Mouse (Mus musculus) forebrain, postnatal 0 days (tissue): ENCODE results near the gene Arnt2. TPM values are rescaled to one million over a fixed set of nuclear protein-coding genes. Genes with fewer than 3 reads are reported as not detected.

ENCODE experiments used
- ATAC-seq: fragments of 200-750 bp; cut with Nextera tagmentation; 2 replicates; pipeline ENCODE4 v1.8.0; 2017; ENCODE audit warnings: mild to moderate bottlenecking, moderate library complexity
- DNase-seq: peaks from one replicate; pipeline ENCODE4 v3.0.0-alpha.2; 2015
- H3K27ac ChIP-seq: fragments of 300-500 bp; sonication (generic); 2 replicates; pipeline ENCODE4 v1.5.1; 2014; ENCODE audit warnings: low read depth, mild to moderate bottlenecking, antibody characterized with exemption, low read length, moderate library complexity, mixed read lengths
- H3K27me3 ChIP-seq: fragments of 300-500 bp; sonication (generic); 2 replicates; pipeline ENCODE4 v1.6.1; 2014; ENCODE audit warnings: mild to moderate bottlenecking, low read length, mixed read lengths; ENCODE audit not compliant: insufficient read depth
- H3K36me3 ChIP-seq: fragments of 300-500 bp; sonication (generic); 2 replicates; pipeline ENCODE4 v1.6.1; 2014; ENCODE audit warnings: mild to moderate bottlenecking, moderate library complexity; ENCODE audit not compliant: insufficient read depth
- H3K4me1 ChIP-seq: fragments of 300-500 bp; sonication (generic); 2 replicates; pipeline ENCODE4 v1.6.1; 2014; ENCODE audit warnings: antibody characterized with exemption; ENCODE audit not compliant: insufficient read depth
- H3K4me2 ChIP-seq: fragments of 300-500 bp; sonication (generic); 2 replicates; pipeline ENCODE4 v1.6.1; 2014; ENCODE audit warnings: low read depth, mild to moderate bottlenecking, moderate library complexity
- H3K4me3 ChIP-seq: fragments of 300-500 bp; sonication (generic); 2 replicates; pipeline ENCODE4 v1.5.1; 2014; ENCODE audit warnings: low read depth, low read length, mixed read lengths
- H3K9ac ChIP-seq: fragments of 300-500 bp; sonication (generic); 2 replicates; pipeline ENCODE4 v1.6.1; 2014; ENCODE audit warnings: mild to moderate bottlenecking
- H3K9me3 ChIP-seq: fragments of 300-500 bp; sonication (generic); 2 replicates; pipeline ENCODE4 v1.6.1; 2016; ENCODE audit warnings: low read length
- CTCF ChIP-seq: sonication (generic); IDR thresholded peaks from 2 replicates; pipeline ENCODE4 v1.5.1; 2016; ENCODE audit warnings: antibody characterized with exemption, control low read depth, low read depth
- WGBS: fragments of 180-500 bp; shearing (Covaris S2); extraction: QIAGEN DNeasy Blood & Tissue Kit; methylation state at CpG from one replicate; pipeline ENCODE4 v1.1.7; 2014; 5-methylcytosine and 5-hydroxymethylcytosine counted together
- polyA plus RNA-seq: library from polyadenylated mRNA; unstranded; fragments of >200 nt; fragmentation: Nextera tagmentation; extraction: Ambion mirVana; gene quantifications from 2 replicates; pipeline ENCODE4 v1.2.1, GENCODE M21; 2015
- total RNA-seq: library from RNA; depleted of rRNA; stranded (reverse); fragments of >200 nt; gene quantifications from 2 replicates; pipeline ENCODE4 v1.2.3, GENCODE M21; 2014

The Arnt2 gene
- total and polyA plus RNA-seq, 2 experiments from 2014 or later: 61.9 to 138 TPM

DNA sequence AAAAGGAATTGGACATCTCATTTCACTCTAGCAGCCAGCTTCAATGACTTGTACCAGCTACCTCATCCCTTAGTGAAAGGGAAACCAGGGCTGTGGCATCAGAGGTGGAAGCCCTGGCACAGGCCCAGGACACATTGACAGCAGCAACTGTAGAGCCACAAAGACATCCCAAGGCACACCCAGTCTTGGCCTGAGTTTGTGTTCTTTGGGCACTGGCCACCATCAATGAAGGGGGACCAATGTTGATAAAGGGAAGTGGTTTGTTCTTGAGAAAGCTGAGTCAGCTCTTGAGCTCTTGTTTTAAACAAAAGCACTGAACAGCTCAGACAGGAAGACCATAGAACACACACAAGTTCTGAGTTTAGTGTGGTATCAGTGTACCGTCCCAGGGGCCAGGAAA, 130.7 kb downstream of the Arnt2 start:
- Histone ChIP-seq H3K27ac (no peak overlapping the region), H3K4me1 (no peaks in the 10 kb centered on the region), H3K36me3 (peaks cover 43% of the 10 kb centered on the region), H3K4me3 (no peak overlapping the region), H3K27me3 (no peaks in the 10 kb centered on the region), H3K9ac (no peak overlapping the region), H3K9me3 (no peaks in the 10 kb centered on the region), H3K4me2 (no peak overlapping the region)
- WGBS: 92% methylated on average over 1 of the region's 1 CpGs
- no peak for TF ChIP-seq CTCF
- DNase-seq: no peak
- no peak for ATAC-seq

DNA sequence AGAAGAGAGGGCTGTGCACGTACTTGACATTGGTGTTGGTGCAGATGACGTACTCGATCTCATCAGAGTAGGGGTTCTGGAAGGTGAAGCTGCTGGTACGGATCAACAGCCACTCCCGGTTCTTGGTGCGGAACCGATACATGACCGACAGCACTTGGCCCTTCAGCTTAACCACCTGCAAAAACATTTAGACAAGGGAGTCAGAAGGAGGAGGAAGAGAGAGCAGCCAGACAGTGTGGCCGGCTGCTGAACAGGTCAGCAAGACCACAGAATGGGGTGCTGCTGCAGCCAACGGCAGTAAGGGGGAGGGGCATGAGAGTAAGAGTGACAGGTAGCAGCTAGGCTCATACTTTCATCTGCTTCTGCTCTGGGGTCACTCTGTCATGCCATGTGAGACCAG, 134.7 kb downstream of the Arnt2 start:
- Histone ChIP-seq H3K9ac (no peak overlapping the region), H3K4me1 (no peaks in the 10 kb centered on the region), H3K4me3 (no peak overlapping the region), H3K9me3 (no peaks in the 10 kb centered on the region), H3K27ac (no peak overlapping the region), H3K36me3 (peaks cover 42% of the 10 kb centered on the region), H3K4me2 (no peak overlapping the region), H3K27me3 (no peaks in the 10 kb centered on the region)
- no peak for TF ChIP-seq CTCF
- no peak for ATAC-seq
- whole genome bisulfite sequencing: 92% methylated on average over 10 of the region's 10 CpGs
- DNase-seq: no peak

DNA sequence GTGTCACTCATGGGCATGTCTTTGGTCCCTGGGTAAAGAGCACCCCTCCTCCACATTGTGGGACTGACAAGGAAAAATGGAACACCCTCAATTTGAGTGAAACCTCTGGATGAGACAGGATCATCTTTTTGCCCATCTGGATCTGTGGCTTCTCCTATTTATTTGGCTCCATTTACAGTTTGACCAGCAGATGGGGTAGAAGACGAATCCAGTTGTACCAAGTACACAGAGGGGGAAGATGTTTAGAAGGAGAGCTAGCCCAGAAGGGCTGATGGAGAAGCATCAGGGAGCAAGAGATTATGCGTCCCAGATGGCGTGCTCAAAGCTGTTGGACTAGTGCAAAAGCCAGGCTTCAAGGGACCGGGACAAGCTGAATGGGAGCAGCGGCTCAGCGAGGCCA, 136.0 kb downstream of the Arnt2 start:
- Histone ChIP-seq H3K9ac (no peak overlapping the region), H3K4me2 (no peak overlapping the region), H3K9me3 (no peaks in the 10 kb centered on the region), H3K27me3 (no peaks in the 10 kb centered on the region), H3K4me3 (no peak overlapping the region), H3K36me3 (peaks cover 51% of the 10 kb centered on the region), H3K4me1 (no peaks in the 10 kb centered on the region), H3K27ac (no peak overlapping the region)
- ATAC-seq (peak; percentile 8; the same call in 1 of the 2 replicates), DNase-seq (no peak)
- 77% methylated on average over 6 of the region's 6 CpGs for WGBS
- TF ChIP-seq CTCF: 0 out of 2 replicates have a peak, but pooled peaks have one; percentile 33

DNA sequence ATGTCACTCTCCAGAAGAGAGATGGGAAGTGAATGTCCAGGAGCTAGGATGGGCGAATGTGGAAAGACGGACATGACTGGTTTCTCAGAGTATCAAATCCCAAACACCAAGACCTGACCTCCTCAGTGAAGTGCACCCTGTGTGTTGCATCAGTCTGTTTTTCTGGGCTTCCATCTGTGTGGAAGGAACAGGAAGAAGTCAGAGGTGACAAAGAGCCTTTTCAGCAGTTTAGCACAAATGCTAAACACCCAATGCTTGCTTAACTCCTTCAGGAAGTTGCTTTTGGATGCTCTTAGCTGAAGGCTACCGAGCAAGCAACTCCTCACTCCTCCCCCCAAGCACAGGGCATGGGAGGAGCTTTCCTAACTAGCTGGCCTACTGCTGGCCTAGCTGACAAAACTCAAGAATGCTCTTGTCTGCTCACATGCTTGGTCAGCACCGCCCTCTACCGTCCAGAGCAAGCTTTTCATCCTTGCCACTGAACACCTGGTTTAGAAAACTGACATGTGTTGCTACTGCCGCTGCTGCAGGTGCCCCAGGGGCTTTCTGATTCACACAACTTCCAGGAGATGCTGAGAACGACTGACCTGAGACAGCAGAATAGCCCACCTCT, 137.7 kb downstream of the Arnt2 start:
- H3K27me3 ChIP-seq: no peaks in the 10 kb centered on the region
- ATAC-seq (peak; percentile 89), DNase-seq (peak; percentile 83)
- no peaks in the 10 kb centered on the region for H3K9me3 ChIP-seq
- peak; percentile 96 for TF ChIP-seq CTCF
- H3K4me1 ChIP-seq: no peaks in the 10 kb centered on the region
- H3K36me3 ChIP-seq: peaks cover 63% of the 10 kb centered on the region
- H3K4me3 ChIP-seq: no peak overlapping the region
- no peak overlapping the region for H3K4me2 ChIP-seq
- whole genome bisulfite sequencing: 28% methylated on average over 7 of the region's 7 CpGs
- H3K9ac ChIP-seq: no peak overlapping the region
- H3K27ac ChIP-seq: no peak overlapping the region

DNA sequence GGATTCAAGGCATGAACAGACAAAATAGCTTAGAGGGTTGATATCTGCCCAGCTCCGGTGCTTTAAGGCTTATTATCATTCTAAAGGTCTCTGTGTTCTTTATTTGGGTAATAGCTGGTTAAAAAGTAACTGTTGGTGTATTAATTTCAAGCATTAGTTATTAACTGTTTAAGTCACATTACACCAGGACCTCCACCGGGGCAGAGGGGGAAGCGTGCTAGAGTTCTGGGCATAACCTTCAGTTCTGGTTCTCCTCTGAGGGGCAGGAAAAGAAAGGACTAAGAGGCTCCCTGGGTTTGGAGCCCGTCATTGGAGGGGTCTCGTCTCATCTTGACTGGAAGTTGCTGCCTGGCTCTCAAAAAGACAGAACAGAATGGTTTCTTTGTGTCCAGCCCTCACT, 138.5 kb downstream of the Arnt2 start:
- peaks cover 64% of the 10 kb centered on the region for H3K36me3 ChIP-seq

DNA sequence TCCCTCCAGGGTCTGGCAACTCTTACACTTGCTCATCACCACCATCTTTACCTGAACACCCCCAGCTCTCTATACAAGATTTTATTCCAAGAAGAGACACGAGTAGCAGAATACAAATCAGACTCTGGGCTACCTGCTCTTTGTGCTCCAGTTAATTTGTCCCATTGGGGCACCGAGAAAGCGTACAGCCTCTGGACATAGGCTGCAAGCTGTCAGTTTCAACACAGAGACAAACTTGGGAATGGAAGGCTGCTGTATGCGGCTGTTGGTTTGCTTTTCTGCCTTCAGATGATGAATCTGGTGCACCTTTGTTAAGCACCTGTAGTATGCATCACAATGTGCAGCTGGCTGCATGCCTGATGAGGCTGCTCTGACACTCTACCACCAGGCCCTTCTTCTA, 146.5 kb downstream of the Arnt2 start:
- Histone ChIP-seq H3K27me3 (no peaks in the 10 kb centered on the region), H3K4me3 (no peak overlapping the region), H3K4me1 (no peaks in the 10 kb centered on the region), H3K9me3 (no peaks in the 10 kb centered on the region), H3K36me3 (peaks cover 77% of the 10 kb centered on the region), H3K9ac (no peak overlapping the region), H3K27ac (no peak overlapping the region), H3K4me2 (no peak overlapping the region)
- no peak for ATAC-seq
- no peak for TF ChIP-seq CTCF
- WGBS: 92% methylated on average over 4 of the region's 4 CpGs
- no peak for DNase-seq

More for the DNA sequence above, 138.5 kb downstream of the Arnt2 start:
- H3K4me2 ChIP-seq: no peak overlapping the region
- H3K27ac ChIP-seq: no peak overlapping the region
- H3K9ac ChIP-seq: no peak overlapping the region
- ATAC-seq (no peak), DNase-seq (no peak)
- no peaks in the 10 kb centered on the region for H3K27me3 ChIP-seq
- H3K4me1 ChIP-seq: no peaks in the 10 kb centered on the region
- no peak overlapping the region for H3K4me3 ChIP-seq
- WGBS: 91% methylated on average over 5 of the region's 5 CpGs
- TF ChIP-seq CTCF: no peak
- H3K9me3 ChIP-seq: no peaks in the 10 kb centered on the region

DNA sequence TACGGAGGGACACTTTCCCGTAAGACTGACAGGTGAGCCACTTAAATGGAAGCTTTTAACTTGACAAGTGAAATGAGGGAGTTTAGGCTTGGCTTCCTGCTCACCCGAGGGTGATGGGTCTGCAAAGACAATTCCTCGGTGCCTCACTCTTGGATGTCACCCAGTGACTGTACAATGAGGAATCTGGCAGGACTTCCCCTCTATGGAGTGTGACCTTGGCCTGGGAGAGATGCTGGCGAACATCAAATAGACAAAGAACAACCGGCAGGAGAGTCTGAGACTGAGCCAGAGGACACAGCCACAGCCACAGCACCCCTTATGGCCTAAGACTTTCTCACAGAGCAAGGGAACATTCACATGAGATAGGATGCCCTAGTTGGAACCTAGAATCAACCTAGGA, 148.6 kb downstream of the Arnt2 start:
- whole genome bisulfite sequencing: 58% methylated on average over 6 of the region's 6 CpGs
- DNase-seq: no peak
- Histone ChIP-seq H3K4me2 (no peak overlapping the region), H3K9me3 (no peaks in the 10 kb centered on the region), H3K36me3 (peaks cover 72% of the 10 kb centered on the region), H3K4me1 (no peaks in the 10 kb centered on the region), H3K27ac (no peak overlapping the region), H3K27me3 (no peaks in the 10 kb centered on the region), H3K9ac (no peak overlapping the region), H3K4me3 (no peak overlapping the region)
- ATAC-seq: peak; percentile 23; the same call in 1 of the 2 replicates
- no peak for TF ChIP-seq CTCF
